Mouse (Mus musculus) gastrocnemius, postnatal 4 days (tissue): ENCODE measurements around the gene Lexm. TPM values are rescaled to one million over a fixed set of nuclear protein-coding genes. Genes with fewer than 3 reads are reported as not detected.

ENCODE experiments used
- DNase-seq, 2 experiments: peaks; one replicate each; pipeline ENCODE4 v3.0.0; 2021 to 2022; ENCODE audit warnings: low spot score in 2 of 2, mixed read lengths in 2 of 2
- total RNA-seq, 2 experiments: library from RNA; stranded (reverse); gene quantifications; 2 replicates each; pipeline ENCODE4 v1.2.3; 2021

The Lexm gene
- total RNA-seq, 2 experiments from 2014 or later = not detected

- DNase-seq = no peak
These were observed 10.8 kb upstream of the Lexm start for GRCm38 (mm10) chr4:106627809-106628208.

DNA sequence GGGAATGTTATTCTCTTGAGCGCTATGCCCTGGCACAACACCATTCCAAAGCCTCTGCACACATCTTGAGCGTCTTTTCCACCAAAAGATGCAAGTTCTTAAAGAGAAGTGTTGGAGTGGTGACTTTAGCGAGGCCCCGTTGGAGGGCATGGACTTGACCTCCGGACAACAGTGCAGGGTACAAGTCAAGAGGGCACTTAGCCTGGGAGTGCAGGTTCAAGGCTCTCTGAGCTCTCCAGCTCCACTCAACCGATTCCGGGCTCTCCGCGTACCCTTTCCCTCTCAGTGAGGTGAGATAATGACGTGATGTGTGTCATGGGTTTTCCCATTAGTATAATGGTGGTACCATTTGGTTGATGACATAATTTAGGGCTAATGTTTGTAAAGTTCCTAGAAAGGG is 7.2 kb upstream of the Lexm start:
- DNase-seq = no peak

DNA sequence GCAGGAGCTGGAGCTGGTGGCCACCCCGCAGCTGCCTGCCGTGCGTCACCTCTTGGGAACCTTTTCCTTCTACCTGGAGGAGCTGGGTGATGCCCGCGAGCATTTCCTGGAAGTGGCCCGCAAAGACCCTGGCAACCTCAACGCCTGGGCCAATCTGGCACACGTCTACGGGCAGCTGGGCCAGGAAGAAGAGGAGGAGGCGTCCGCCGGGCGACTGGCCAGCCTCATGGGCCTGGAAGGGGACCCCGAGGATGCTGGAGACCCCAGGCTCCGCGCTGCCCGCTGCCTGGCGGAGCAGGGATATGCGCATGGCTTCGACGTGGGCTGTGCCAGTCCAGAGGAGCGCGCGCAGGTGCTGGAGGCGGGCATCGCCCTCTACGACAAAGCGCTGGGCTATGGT is 5.7 kb upstream of the Lexm start:
- DNase-seq = no peak

DNA sequence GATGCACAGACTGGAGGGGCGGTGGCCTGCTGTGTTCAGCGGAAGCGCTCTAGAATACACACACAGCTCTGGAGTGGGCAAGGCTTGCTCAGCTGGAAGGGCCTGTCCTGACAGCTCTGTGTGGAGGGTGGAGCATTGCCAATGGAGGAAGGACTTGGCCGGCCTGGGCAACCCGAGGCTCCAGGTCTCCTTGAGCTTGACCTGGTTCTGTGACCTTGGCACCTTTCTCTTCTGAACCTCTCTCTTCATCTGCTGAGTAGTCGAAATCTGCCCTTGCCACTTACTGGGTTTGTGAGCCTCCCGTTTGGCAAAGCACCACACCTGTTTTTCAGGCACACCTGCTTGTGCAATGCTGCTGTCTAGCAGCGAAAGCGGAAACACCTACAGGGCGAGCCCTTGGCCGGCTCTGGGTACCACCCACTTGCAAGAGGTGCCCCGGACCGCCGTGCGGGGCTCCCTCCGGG is 5.0 kb upstream of the Lexm start, which contains the start of gene Ttc22:
Gene Ttc22 (plus strand): TSS at position 403 of the 464 bp plus-strand sequence.
- no peak for DNase-seq

DNA sequence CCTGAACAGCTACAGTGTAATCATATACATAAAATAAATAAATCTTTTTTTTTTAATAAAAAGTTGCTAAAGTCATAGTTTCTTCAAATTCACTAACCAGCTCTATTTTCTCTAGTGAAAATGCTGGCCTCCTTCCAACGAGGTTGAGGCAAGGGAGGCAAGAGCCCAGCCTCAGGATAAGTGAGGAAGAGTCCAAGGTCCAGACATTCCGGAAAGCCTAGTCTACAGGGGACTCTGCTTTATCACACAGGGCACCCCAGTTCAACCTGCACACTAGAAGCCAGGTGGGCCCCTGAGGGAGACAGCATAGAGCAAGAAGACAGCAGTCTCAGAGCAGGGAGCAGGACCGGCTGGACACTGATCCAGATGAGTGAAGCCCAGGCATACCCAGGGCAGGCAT is 4.4 kb upstream of the Lexm start:
- no peak for DNase-seq

GRCm38 (mm10) chr4:106618898-106619297 is 1.9 kb upstream of the Lexm start:
- DNase-seq = no peak

DNA sequence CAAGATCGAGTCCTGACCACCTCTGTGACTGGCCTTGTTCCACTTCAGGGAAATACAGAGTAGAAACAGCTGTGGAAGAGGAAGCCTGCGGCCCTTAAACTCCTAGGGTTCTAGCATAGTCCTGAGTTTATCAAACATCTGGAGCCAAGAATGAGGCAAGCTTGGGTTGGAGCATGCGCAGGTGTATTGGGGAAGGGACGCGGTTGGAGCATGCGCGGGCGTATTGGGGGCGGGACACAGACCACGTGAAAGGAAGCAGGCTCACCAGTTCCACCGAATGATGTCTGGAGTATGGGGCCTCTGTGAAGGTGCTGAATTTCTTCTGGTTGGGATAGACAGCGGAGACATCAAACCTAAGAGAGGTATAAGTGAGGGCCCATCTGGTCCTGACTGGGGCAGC is 1.4 kb downstream of the Lexm start:
- DNase-seq = no peak

GRCm38 (mm10) chr4:106614881-106615280 is 2.2 kb downstream of the Lexm start:
- DNase-seq = no peak

- peak; percentile 39 to 54 for DNase-seq
These were observed 2.8 kb downstream of the Lexm start for GRCm38 (mm10) chr4:106614180-106614797.

GRCm38 (mm10) chr4:106613560-106613959 is 3.5 kb downstream of the Lexm start:
- DNase-seq = no peak

DNA sequence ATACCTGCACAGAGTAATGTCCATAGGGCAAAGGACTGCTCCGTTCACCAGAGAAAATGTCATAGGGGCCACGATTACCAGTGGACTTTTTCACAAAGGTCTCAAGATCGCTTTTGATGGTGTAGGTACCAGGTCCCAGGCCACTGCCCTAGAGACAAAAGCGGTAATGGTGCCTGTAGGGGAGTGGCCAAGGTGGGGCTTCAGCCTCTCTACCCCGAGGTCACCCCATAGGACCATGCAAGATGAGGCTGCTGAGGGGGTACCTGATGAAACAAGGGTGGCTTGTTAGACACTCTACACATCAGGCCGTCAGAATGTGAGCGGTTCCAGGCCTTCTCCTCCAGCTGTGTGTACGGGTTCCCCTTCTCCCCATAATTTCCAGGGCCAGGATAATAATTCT is 3.9 kb downstream of the Lexm start:
- no peak for DNase-seq

- no peak for DNase-seq
These were observed 9.1 kb downstream of the Lexm start for GRCm38 (mm10) chr4:106607905-106608304.

DNA sequence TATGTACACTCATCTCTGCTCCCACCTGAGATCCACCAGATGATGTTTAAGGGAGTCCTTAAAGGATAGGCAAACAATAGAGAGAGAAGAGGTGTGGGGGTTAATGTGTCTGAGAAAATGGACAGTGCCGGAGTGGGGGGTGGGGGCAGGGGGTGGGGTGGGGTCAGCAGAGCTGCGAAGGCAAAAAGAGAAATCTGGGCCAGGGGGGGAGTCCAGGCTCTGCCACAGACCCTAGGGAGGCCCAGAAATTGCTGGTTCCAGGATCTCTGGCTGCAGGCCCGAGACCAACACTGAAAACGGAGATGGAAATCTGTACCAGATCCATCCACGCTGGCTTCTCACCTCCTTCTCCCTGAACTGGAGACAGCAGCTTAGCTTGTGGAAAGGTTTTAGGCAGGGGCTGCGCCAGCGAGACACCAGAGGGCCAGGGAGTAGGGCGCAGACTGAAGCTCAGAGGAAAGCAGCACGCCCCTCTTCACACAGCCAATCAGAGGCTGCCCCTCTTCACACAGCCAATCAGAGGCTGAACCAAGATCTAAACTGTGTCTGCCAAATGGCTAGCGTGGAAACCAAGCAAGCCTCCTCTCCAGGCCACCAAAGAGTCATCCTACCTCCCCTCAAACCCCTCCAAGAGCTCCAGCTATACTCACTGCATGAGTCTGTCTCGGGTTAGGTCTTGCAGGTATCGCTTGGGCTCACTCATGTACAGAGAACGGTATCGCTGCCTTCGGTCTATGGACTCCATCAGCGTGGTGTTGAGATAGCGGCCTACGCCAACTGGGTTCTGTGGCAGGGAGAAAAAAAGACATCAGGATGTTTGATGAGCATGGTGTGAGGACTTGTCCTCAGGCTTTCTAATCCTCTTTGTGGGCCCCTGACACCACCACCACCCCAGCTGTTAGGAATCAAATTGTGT is 10.1 kb downstream of the Lexm start:
- no peak for DNase-seq

DNA sequence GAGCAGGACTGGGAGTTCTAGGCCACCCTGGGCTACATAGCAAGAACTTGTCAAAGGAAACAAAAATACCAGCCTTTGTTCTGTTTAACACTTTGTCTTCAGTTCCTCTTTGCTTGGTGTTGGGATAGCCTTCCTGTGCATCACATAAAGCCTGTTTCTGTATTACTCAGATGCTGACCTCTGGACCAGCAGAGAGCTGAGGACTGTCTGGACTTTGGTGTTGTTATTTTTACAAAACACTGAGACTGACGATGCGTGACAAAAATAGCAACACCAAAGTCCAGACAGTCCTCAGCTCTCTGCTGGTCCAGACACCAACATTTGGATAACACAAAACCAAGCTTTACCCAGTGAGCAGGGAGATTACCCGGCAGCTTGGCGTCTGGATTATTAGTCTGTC is 16.3 kb downstream of the Lexm start:
- DNase-seq = no peak

DNA sequence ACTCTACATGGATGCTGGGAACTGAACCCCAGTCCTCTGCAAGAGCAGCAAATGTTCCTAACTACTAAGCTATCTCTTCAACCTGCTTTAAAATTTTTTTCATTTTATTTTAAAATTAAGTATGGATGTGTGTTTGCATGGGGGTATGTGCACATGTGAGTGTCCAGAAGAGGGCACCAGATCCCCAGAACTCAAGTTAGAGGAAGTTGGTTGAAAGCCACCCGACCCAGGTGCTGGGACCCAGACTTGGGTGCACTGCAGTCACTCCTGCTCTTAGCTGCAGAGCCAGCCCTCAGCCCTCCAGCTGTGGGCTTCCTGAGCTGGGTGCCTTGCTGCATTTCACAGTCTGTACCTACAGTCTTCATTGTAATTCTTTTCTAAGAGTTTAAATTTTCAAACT is 17.6 kb downstream of the Lexm start:
- no peak for DNase-seq

DNA sequence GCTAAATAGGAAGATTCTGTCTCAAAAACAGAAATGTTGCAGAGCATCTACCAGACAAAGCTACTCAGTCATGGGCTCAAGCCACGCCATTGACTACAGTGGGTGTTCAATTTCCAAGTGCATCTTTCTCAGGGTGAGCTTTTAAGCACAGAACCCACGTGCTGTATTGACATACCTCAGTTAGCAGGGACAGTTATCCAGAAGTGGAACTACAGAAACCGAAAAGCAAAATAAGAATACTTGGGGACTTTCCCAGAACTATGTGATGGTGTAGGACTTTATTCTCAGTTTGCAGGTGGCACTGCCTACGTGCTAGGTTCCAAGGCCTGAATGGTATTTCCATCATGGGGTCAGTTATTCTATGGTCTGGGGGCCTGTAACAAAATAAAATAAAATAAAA is 19.3 kb downstream of the Lexm start:
- DNase-seq = no peak

DNA sequence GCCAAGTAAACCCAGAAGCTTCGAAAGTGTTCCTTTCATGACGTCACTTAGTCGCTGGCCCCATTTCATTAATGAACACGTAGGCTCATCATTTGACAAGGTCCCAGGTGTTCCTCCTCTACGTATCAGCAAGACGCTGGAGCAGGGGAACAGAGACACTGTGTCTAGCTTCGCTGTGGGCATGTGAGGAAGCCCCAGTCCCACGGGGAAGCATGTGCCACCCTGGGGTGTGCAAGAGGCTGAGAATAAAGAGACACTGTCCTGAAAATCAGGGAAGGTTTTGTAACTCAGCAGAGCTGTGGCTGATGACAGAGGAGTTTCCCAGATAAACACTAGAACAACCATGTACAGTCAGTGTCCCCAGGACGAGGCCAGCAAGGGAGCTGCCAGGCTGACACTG is 20.0 kb downstream of the Lexm start:
- no peak for DNase-seq

DNA sequence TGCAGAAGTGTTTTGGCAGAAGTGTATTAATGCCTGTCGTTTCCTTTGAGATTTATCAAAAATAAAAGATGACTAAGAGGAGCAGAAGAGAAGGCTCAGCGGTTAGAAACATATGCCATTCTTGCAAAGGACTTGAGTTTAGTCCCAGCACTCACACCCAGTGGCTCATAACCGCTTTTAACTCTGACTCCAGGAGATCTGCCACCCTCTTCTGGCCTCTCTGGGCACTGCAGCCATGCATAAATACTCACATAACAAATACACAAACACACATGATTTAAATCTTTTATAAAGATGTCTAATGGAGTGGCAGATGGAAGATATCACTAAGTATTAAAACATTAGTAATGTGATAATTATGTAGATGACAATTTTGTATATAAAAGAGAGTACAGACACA is 20.8 kb downstream of the Lexm start:
- DNase-seq = no peak

DNA sequence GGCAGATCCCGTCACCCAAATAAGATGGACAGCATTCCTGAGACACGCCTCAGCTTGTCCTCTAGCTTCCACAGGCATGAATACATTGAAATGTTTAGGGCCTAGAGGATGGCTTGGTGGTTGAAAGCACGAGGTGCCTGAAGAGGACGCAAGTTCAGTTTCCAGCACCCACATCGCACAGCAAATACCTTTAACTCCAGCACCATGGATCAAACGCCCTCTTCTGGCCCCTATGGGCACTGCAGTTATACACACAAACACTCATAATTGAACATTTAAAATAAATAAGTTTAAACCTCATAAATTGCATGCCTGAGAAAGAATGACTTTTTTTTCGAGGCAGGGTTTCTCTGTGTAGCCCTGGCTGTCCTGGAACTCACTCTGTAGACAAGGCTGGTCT is 23.4 kb downstream of the Lexm start:
- no peak for DNase-seq

- no peak for DNase-seq
These were observed 26.2 kb downstream of the Lexm start for GRCm38 (mm10) chr4:106590871-106591270.

- no peak for DNase-seq
These were observed 26.9 kb downstream of the Lexm start for GRCm38 (mm10) chr4:106590142-106590541.

GRCm38 (mm10) chr4:106587075-106587474 is 30.0 kb downstream of the Lexm start:
- DNase-seq = no peak

DNA sequence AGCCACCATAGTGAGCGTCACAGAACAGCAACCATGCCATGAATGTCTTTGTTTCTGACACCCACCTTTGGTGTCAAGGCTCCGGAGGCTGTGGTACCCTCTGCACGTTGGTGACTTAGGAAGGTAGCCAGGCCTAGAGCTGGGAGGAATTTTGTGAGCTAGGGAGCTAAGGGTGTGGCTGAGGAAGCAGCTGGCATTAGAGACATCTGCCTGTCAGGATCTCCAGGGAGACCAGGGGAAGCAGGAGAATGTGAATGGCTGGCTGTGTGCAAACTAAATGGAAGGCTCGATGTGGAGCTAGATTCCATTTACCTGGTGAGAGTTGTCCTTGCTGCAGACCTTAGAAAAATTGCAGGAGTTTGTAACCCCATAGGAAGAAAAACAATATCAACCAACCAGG is 32.4 kb downstream of the Lexm start:
- no peak for DNase-seq
